Mouse (Mus musculus) intestine, postnatal 0 days (tissue): ENCODE measurements around the gene Fto. TPM values are rescaled to one million over a fixed set of nuclear protein-coding genes. Genes with fewer than 3 reads are reported as not detected.
A peak's percentile ranks its signal among the peaks of the same experiment; 100 is the strongest.

Source experiments
- ATAC-seq: fragments of 200-750 bp; cut with Nextera tagmentation; 2 replicates; pipeline ENCODE4 v1.8.0; 2017; ENCODE audit warnings: mild to moderate bottlenecking, moderate TSS enrichment, moderate library complexity
- H3K27ac ChIP-seq: fragments of 300-500 bp; sonication (generic); 2 replicates; pipeline ENCODE4 v1.5.1; 2014; ENCODE audit warnings: mild to moderate bottlenecking, low read depth, low read length, moderate library complexity
- H3K27me3 ChIP-seq: fragments of 300-500 bp; sonication (generic); replicated peaks from 2 replicates; pipeline ENCODE4 v1.6.1; 2014; ENCODE audit warnings: low read length, mixed read lengths; ENCODE audit not compliant: control insufficient read depth, insufficient read depth
- H3K36me3 ChIP-seq: fragments of 300-500 bp; sonication (generic); 2 replicates; pipeline ENCODE4 v1.6.1; 2014; ENCODE audit warnings: mild to moderate bottlenecking, moderate library complexity; ENCODE audit not compliant: control insufficient read depth, insufficient read depth
- H3K4me1 ChIP-seq: fragments of 300-500 bp; sonication (generic); replicated peaks from 2 replicates; pipeline ENCODE4 v1.6.1; 2014; ENCODE audit warnings: antibody characterized with exemption, low read length, mixed read lengths; ENCODE audit not compliant: control insufficient read depth, insufficient read depth
- H3K4me2 ChIP-seq: fragments of 300-500 bp; sonication (generic); replicated peaks from 2 replicates; pipeline ENCODE4 v1.6.1; 2014; ENCODE audit warnings: low read depth, mild to moderate bottlenecking, moderate library complexity
- H3K4me3 ChIP-seq: fragments of 300-500 bp; sonication (generic); 2 replicates; pipeline ENCODE4 v1.5.1; 2014; ENCODE audit warnings: low read depth, low read length
- H3K9ac ChIP-seq: fragments of 300-500 bp; sonication (generic); 2 replicates; pipeline ENCODE4 v1.6.1; 2014; ENCODE audit warnings: mild to moderate bottlenecking, low read depth, low read length
- H3K9me3 ChIP-seq: fragments of 300-500 bp; sonication (generic); 2 replicates; pipeline ENCODE4 v1.6.1; 2016; ENCODE audit warnings: mixed run types; ENCODE audit not compliant: control insufficient read depth
- CTCF ChIP-seq: sonication (generic); IDR thresholded peaks from 2 replicates; pipeline ENCODE4 v1.5.1; 2016; ENCODE audit warnings: low read depth, mild to moderate bottlenecking, control low read depth, antibody characterized with exemption, moderate library complexity
- WGBS: fragments of 180-500 bp; shearing (Covaris S2); extraction: QIAGEN DNeasy Blood & Tissue Kit; methylation state at CpG from one replicate; pipeline ENCODE4 v1.1.7; 2014; 5-methylcytosine and 5-hydroxymethylcytosine counted together
- polyA plus RNA-seq: library from polyadenylated mRNA; unstranded; fragments of >200 nt; fragmentation: Nextera tagmentation; extraction: Ambion mirVana; gene quantifications from 2 replicates; pipeline ENCODE4 v1.2.1, GENCODE M21; 2015

Fto gene
- polyA plus RNA-seq, 1 experiment from 2014 or later = 21.7 TPM

- WGBS = 84% methylated on average over 11 of the region's 11 CpGs
- no peaks in the 10 kb centered on the region for H3K9me3 ChIP-seq
- no peaks in the 10 kb centered on the region for H3K36me3 ChIP-seq
- H3K27me3 ChIP-seq = no peaks in the 10 kb centered on the region
- no peak overlapping the region for H3K4me3 ChIP-seq
- ATAC-seq = no peak
- H3K4me2 ChIP-seq = no peak overlapping the region
- TF ChIP-seq CTCF = no peak
- no peaks in the 10 kb centered on the region for H3K4me1 ChIP-seq
- no peak overlapping the region for H3K27ac ChIP-seq
- no peak overlapping the region for H3K9ac ChIP-seq
Measured at GRCm38 (mm10) chr8:91584620-91585415, 271.5 kb downstream of the Fto start.

- no peak for TF ChIP-seq CTCF
- no peaks in the 10 kb centered on the region for H3K9me3 ChIP-seq
- no peak for ATAC-seq
- no peaks in the 10 kb centered on the region for H3K36me3 ChIP-seq
- no peaks in the 10 kb centered on the region for H3K4me1 ChIP-seq
- no peak overlapping the region for H3K27ac ChIP-seq
- peak overlapping the region; percentile 24; the same call in 1 of the 2 replicates for H3K4me2 ChIP-seq
- no peak overlapping the region for H3K9ac ChIP-seq
- no peaks in the 10 kb centered on the region for H3K27me3 ChIP-seq
- 34% methylated on average over 10 of the region's 10 CpGs for WGBS
- H3K4me3 ChIP-seq = no peak overlapping the region
Measured at GRCm38 (mm10) chr8:91592436-91593105, 279.2 kb downstream of the Fto start.

- H3K4me2 ChIP-seq = no peak overlapping the region
- WGBS = 46% methylated on average over 12 of the region's 12 CpGs
Measured at GRCm38 (mm10) chr8:91593202-91593781, 280.0 kb downstream of the Fto start.

GRCm38 (mm10) chr8:91599349-91599837 lies 286.1 kb downstream of the Fto start:
- WGBS = 73% methylated on average over 14 of the region's 14 CpGs
- no peak for ATAC-seq
- H3K4me1 ChIP-seq = no peaks in the 10 kb centered on the region
- no peak overlapping the region for H3K27ac ChIP-seq
- no peak overlapping the region for H3K4me3 ChIP-seq
- TF ChIP-seq CTCF = no peak
- H3K9ac ChIP-seq = no peak overlapping the region
- H3K4me2 ChIP-seq = no peak overlapping the region
- H3K9me3 ChIP-seq = no peaks in the 10 kb centered on the region
- H3K36me3 ChIP-seq = no peaks in the 10 kb centered on the region
- H3K27me3 ChIP-seq = no peaks in the 10 kb centered on the region

More at GRCm38 (mm10) chr8:91593202-91593781, 280.0 kb downstream of the Fto start:
- ATAC-seq = no peak
- no peak overlapping the region for H3K9ac ChIP-seq
- H3K4me3 ChIP-seq = no peak overlapping the region
- H3K4me1 ChIP-seq = no peaks in the 10 kb centered on the region
- H3K27ac ChIP-seq = no peak overlapping the region
- no peaks in the 10 kb centered on the region for H3K9me3 ChIP-seq
- no peaks in the 10 kb centered on the region for H3K27me3 ChIP-seq
- H3K36me3 ChIP-seq = no peaks in the 10 kb centered on the region
- TF ChIP-seq CTCF = no peak

- no peaks in the 10 kb centered on the region for H3K27me3 ChIP-seq
- 95% methylated on average over 9 of the region's 9 CpGs for WGBS
- no peaks in the 10 kb centered on the region for H3K4me1 ChIP-seq
Measured at GRCm38 (mm10) chr8:91603751-91604150, 290.4 kb downstream of the Fto start.

GRCm38 (mm10) chr8:91605901-91606300 lies 292.6 kb downstream of the Fto start:
- Histone ChIP-seq H3K4me2 (no peak overlapping the region), H3K27me3 (no peaks in the 10 kb centered on the region), H3K9ac (no peak overlapping the region), H3K4me1 (no peaks in the 10 kb centered on the region), H3K4me3 (no peak overlapping the region), H3K36me3 (no peaks in the 10 kb centered on the region), H3K27ac (no peak overlapping the region), H3K9me3 (no peaks in the 10 kb centered on the region)
- 73% methylated on average over 8 of the region's 8 CpGs for WGBS
- TF ChIP-seq CTCF = no peak
- ATAC-seq = no peak

More at GRCm38 (mm10) chr8:91603751-91604150, 290.4 kb downstream of the Fto start:
- no peak for ATAC-seq
- Histone ChIP-seq H3K27ac (no peak overlapping the region), H3K36me3 (no peaks in the 10 kb centered on the region), H3K9ac (no peak overlapping the region), H3K4me3 (no peak overlapping the region), H3K9me3 (no peaks in the 10 kb centered on the region), H3K4me2 (no peak overlapping the region)
- TF ChIP-seq CTCF = no peak
